Mouse (Mus musculus) neural tube, embryonic 15.5 days (tissue): ENCODE data around the gene Cyb5rl. TPM values are rescaled to one million over a fixed set of nuclear protein-coding genes. Genes with fewer than 3 reads are reported as not detected.

Source experiments
- ATAC-seq: fragments of 200-750 bp; cut with Nextera tagmentation; 2 replicates; pipeline ENCODE4 v1.8.0; 2017; ENCODE audit warnings: mild to moderate bottlenecking, moderate TSS enrichment, moderate library complexity; ENCODE audit not compliant: low FRiP score
- H3K27ac ChIP-seq: fragments of 300-500 bp; sonication (generic); replicated peaks from 2 replicates; pipeline ENCODE4 v1.5.1; 2015; ENCODE audit warnings: mild to moderate bottlenecking, inconsistent platforms
- H3K27me3 ChIP-seq: fragments of 300-500 bp; sonication (generic); replicated peaks from 2 replicates; pipeline ENCODE4 v1.6.1; 2015; ENCODE audit warnings: inconsistent platforms
- H3K36me3 ChIP-seq: fragments of 300-500 bp; sonication (generic); 2 replicates; pipeline ENCODE4 v1.6.1; 2015; ENCODE audit warnings: inconsistent platforms
- H3K4me1 ChIP-seq: fragments of 300-500 bp; sonication (generic); 2 replicates; pipeline ENCODE4 v1.6.1; 2015; ENCODE audit warnings: inconsistent platforms
- H3K4me2 ChIP-seq: fragments of 300-500 bp; sonication (generic); 2 replicates; pipeline ENCODE4 v1.6.1; 2015; ENCODE audit warnings: inconsistent platforms, mild to moderate bottlenecking, moderate library complexity
- H3K4me3 ChIP-seq: fragments of 300-500 bp; sonication (generic); replicated peaks from 2 replicates; pipeline ENCODE4 v1.5.1; 2015; ENCODE audit warnings: mild to moderate bottlenecking, inconsistent platforms
- H3K9ac ChIP-seq: fragments of 300-500 bp; sonication (generic); replicated peaks from 2 replicates; pipeline ENCODE4 v1.6.1; 2015; ENCODE audit warnings: mild to moderate bottlenecking, inconsistent platforms
- H3K9me3 ChIP-seq: fragments of 300-500 bp; sonication (generic); replicated peaks from 2 replicates; pipeline ENCODE4 v1.6.1; 2016; ENCODE audit warnings: inconsistent platforms
- WGBS: fragments of 180-500 bp; shearing (Covaris S2); methylation state at CpG from one replicate; pipeline ENCODE4 v1.1.7; 2015; ENCODE audit warnings: mixed read lengths; 5-methylcytosine and 5-hydroxymethylcytosine counted together
- polyA plus RNA-seq: library from polyadenylated mRNA; unstranded; fragments of >200 nt; fragmentation: Nextera tagmentation; extraction: Ambion mirVana; gene quantifications from 2 replicates; pipeline ENCODE4 v1.2.1, GENCODE M21; 2015

Cyb5rl gene
- polyA plus RNA-seq, 1 experiment from 2014 or later, result 4.4 TPM

DNA sequence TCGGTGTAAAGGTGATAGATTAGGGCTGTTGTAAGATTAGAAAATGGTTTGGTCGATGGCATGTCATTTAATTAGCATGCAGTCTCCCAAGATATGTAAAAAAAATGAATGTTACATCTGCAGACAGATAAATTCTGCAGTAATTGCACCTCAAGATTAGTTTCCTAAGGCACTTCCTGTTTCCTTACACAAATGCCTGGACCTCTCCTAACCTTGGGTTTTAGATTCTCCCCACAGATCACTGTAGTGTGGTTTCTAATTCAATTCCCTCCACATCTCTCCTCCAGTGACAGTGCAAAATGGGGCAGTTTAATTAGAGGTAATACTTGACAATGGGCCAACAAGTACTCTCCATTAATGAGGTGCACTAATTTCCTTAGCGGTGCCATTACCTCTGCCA, 3.6 kb upstream of the Cyb5rl start:
- Histone ChIP-seq H3K9me3 (no peaks in the 10 kb centered on the region), H3K27ac (no peak overlapping the region), H3K4me3 (no peak overlapping the region), H3K4me1 (peaks cover 20% of the 10 kb centered on the region), H3K36me3 (peaks cover 59% of the 10 kb centered on the region), H3K9ac (no peak overlapping the region), H3K4me2 (no peak overlapping the region), H3K27me3 (no peaks in the 10 kb centered on the region)
- 88% methylated on average over 3 of the region's 3 CpGs for WGBS
- ATAC-seq, result no peak

- H3K36me3 ChIP-seq, result peaks cover 48% of the 10 kb centered on the region
- H3K27me3 ChIP-seq, result no peaks in the 10 kb centered on the region
- no peak overlapping the region for H3K4me2 ChIP-seq
- H3K9ac ChIP-seq, result no peak overlapping the region
- no peak for ATAC-seq
- peaks cover 20% of the 10 kb centered on the region for H3K4me1 ChIP-seq
- H3K4me3 ChIP-seq, result no peak overlapping the region
- H3K27ac ChIP-seq, result no peak overlapping the region
- WGBS, result 96% methylated on average over 5 of the region's 5 CpGs
- no peaks in the 10 kb centered on the region for H3K9me3 ChIP-seq
Observed at GRCm38 (mm10) chr4:107064394-107065098, 2.2 kb upstream of the Cyb5rl start.

DNA sequence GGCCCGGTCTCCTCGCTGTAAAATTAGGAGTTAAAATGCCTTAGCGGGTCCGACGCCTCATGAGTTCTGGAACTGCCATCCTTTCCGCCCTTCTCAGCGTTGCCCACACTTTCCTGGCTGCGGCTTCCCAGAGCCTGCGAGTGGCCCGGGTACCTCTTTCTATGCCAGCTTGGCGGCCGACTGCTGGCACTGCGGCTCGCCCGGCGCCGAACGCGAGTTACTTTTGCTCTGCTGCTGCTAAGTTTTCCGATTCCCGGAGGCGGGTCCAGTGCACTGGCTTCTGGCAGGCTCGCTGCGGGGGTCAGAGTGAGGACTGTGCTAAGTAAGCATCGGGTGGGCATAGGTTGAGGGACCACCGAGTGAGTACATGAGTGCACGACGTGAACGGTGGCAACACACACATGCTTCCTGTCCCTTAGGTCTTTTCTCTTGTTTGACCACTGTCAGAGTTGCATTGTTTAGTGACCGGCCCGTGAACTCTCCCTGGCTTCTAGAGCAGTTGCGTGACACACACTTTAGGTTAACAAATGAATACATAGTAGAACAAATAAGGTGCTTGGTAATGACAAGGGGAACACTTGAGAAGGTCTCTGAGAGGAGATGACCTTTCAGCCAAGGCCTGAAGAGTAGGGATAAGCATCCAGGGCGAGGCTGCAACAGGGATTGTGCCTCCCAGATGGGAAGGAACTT, 508 bp downstream of the Cyb5rl start:
- H3K4me1 ChIP-seq, result peaks cover 20% of the 10 kb centered on the region
- peaks cover 22% of the 10 kb centered on the region for H3K36me3 ChIP-seq
- H3K4me3 ChIP-seq, result peak overlapping the region; percentile 88
- peak overlapping the region; percentile 50 for H3K9ac ChIP-seq
- H3K4me2 ChIP-seq, result peak overlapping the region; percentile 99
- peak; percentile 54 for ATAC-seq
- H3K27ac ChIP-seq, result peak overlapping the region; percentile 52
- no peaks in the 10 kb centered on the region for H3K27me3 ChIP-seq
- H3K9me3 ChIP-seq, result no peaks in the 10 kb centered on the region
- WGBS, result 3% methylated on average over 33 of the region's 33 CpGs

- Histone ChIP-seq H3K9ac (no peak overlapping the region), H3K4me3 (no peak overlapping the region), H3K4me1 (peaks cover 6% of the 10 kb centered on the region), H3K27me3 (no peaks in the 10 kb centered on the region), H3K4me2 (no peak overlapping the region), H3K27ac (no peak overlapping the region), H3K9me3 (no peaks in the 10 kb centered on the region), H3K36me3 (no peaks in the 10 kb centered on the region)
- ATAC-seq, result no peak
- WGBS, result 90% methylated on average over 9 of the region's 9 CpGs
Observed at GRCm38 (mm10) chr4:107072343-107072742, 5.6 kb downstream of the Cyb5rl start.

GRCm38 (mm10) chr4:107075456-107075855, 8.7 kb downstream of the Cyb5rl start:
- Histone ChIP-seq H3K4me1 (no peaks in the 10 kb centered on the region), H3K27ac (no peak overlapping the region)
- WGBS, result 80% methylated on average over 5 of the region's 5 CpGs

DNA sequence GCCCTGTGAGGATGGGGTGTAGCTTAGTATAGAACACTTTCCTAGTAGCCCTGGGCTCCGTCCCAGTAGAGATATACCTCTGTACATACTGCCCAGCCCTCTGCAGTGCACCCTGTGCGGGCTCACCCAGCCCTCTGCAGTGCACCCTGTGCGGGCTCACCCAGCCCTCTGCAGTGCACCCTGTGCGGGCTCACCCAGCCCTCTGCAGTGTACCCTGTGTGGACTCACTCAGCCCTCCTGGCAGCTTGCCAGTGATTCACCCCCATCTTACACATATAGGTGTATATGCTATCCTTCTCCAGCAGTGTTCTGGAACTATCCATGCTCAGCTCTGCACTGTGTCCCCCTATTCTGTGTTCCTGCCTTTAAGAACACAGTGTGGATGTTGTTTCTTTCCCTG, 12.1 kb downstream of the Cyb5rl start:
- H3K4me1 ChIP-seq, result peaks cover 3% of the 10 kb centered on the region; the same call in 1 of the 2 replicates
- H3K9ac ChIP-seq, result no peak overlapping the region
- H3K9me3 ChIP-seq, result no peaks in the 10 kb centered on the region
- H3K36me3 ChIP-seq, result no peaks in the 10 kb centered on the region
- H3K27ac ChIP-seq, result no peak overlapping the region
- H3K4me3 ChIP-seq, result no peak overlapping the region
- no peaks in the 10 kb centered on the region for H3K27me3 ChIP-seq
- 86% methylated on average over 4 of the region's 4 CpGs for WGBS
- H3K4me2 ChIP-seq, result no peak overlapping the region
- no peak; the same call in 1 of the 2 replicates for ATAC-seq

More at GRCm38 (mm10) chr4:107075456-107075855, 8.7 kb downstream of the Cyb5rl start:
- Histone ChIP-seq H3K9ac (no peak overlapping the region), H3K9me3 (no peaks in the 10 kb centered on the region), H3K36me3 (no peaks in the 10 kb centered on the region), H3K4me3 (no peak overlapping the region), H3K27me3 (no peaks in the 10 kb centered on the region), H3K4me2 (no peak overlapping the region)
- ATAC-seq, result no peak

- no peak overlapping the region for H3K4me2 ChIP-seq
- H3K27me3 ChIP-seq, result no peaks in the 10 kb centered on the region
- H3K4me1 ChIP-seq, result peaks cover 11% of the 10 kb centered on the region
- no peak overlapping the region for H3K9ac ChIP-seq
- H3K9me3 ChIP-seq, result no peaks in the 10 kb centered on the region
- no peak for ATAC-seq
- no peaks in the 10 kb centered on the region for H3K36me3 ChIP-seq
- H3K4me3 ChIP-seq, result no peak overlapping the region
- no peak overlapping the region for H3K27ac ChIP-seq
Observed at GRCm38 (mm10) chr4:107079716-107080115, 12.9 kb downstream of the Cyb5rl start.

- 82% methylated on average over 3 of the region's 3 CpGs for WGBS
- H3K4me2 ChIP-seq, result no peak overlapping the region
- H3K9ac ChIP-seq, result no peak overlapping the region
- no peaks in the 10 kb centered on the region for H3K27me3 ChIP-seq
- H3K36me3 ChIP-seq, result no peaks in the 10 kb centered on the region
- no peak overlapping the region for H3K27ac ChIP-seq
- peaks cover 18% of the 10 kb centered on the region for H3K4me1 ChIP-seq
- H3K4me3 ChIP-seq, result no peak overlapping the region
- H3K9me3 ChIP-seq, result no peaks in the 10 kb centered on the region
- ATAC-seq, result no peak
Observed at GRCm38 (mm10) chr4:107082185-107082584, 15.4 kb downstream of the Cyb5rl start.

DNA sequence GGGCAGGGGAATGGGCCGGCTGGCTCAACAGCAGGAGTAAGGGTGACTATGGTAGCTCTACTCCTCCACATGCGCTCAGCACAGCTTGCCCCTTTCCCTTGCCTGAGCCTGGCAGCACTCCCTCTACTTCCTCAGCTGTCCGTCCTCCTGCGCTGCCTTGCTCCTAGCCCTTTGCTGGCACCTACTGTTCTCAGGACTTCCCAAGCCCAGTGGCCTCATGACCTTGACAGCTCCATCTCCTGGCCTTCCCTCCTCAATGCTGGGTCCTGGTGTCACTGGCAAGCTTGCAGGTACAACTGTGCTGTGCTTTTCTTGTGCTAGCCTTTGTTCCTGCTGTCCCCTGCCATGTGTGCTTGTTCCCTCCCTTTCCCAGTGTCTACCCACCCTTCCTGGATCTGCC, 16.3 kb downstream of the Cyb5rl start:
- Histone ChIP-seq H3K4me3 (no peak overlapping the region), H3K9ac (no peak overlapping the region), H3K9me3 (no peaks in the 10 kb centered on the region), H3K36me3 (no peaks in the 10 kb centered on the region), H3K4me1 (peaks cover 18% of the 10 kb centered on the region), H3K27ac (no peak overlapping the region), H3K27me3 (no peaks in the 10 kb centered on the region), H3K4me2 (no peak overlapping the region)
- WGBS, result 93% methylated on average over 4 of the region's 4 CpGs
- ATAC-seq, result no peak

- no peaks in the 10 kb centered on the region for H3K36me3 ChIP-seq
- no peak overlapping the region for H3K9ac ChIP-seq
- peak overlapping the region; percentile 9; the same call in 1 of the 2 replicates for H3K4me2 ChIP-seq
- no peaks in the 10 kb centered on the region for H3K9me3 ChIP-seq
- 13% methylated on average over 1 of the region's 1 CpGs for WGBS
- H3K4me1 ChIP-seq, result peaks cover 18% of the 10 kb centered on the region
- H3K27me3 ChIP-seq, result no peaks in the 10 kb centered on the region
- H3K27ac ChIP-seq, result peak overlapping the region; percentile 76
- peak; percentile 71 for ATAC-seq
- H3K4me3 ChIP-seq, result no peak overlapping the region
Observed at GRCm38 (mm10) chr4:107084343-107084742, 17.6 kb downstream of the Cyb5rl start.

DNA sequence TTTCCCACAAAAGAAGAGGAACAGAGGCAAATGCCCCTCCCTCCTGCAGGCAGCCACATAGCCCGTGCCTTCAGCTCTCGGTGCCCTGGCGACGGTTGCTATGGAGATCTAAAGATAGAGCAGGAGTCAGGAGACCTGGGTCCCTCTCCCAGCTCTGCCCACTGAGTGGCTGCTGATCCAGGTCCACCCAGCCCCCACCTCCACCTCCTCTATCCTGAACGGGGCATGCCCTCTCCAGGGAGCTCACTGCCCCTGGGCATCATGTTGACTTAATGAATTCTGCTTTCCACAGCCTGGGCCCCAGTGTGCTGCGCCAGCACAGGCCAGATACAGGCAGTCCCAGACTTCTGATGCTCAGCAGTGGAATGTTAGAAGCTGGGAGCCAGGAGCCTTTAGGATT, 18.1 kb downstream of the Cyb5rl start:
- Histone ChIP-seq H3K9me3 (no peaks in the 10 kb centered on the region), H3K9ac (no peak overlapping the region), H3K36me3 (no peaks in the 10 kb centered on the region), H3K27me3 (no peaks in the 10 kb centered on the region), H3K4me3 (no peak overlapping the region), H3K4me2 (0 out of 2 replicates have a peak overlapping the region, but pooled peaks have one; percentile 9), H3K4me1 (peaks cover 18% of the 10 kb centered on the region), H3K27ac (peak overlapping the region; percentile 76)
- ATAC-seq, result peak; percentile 90
- whole genome bisulfite sequencing, result 11% methylated on average over 6 of the region's 6 CpGs

DNA sequence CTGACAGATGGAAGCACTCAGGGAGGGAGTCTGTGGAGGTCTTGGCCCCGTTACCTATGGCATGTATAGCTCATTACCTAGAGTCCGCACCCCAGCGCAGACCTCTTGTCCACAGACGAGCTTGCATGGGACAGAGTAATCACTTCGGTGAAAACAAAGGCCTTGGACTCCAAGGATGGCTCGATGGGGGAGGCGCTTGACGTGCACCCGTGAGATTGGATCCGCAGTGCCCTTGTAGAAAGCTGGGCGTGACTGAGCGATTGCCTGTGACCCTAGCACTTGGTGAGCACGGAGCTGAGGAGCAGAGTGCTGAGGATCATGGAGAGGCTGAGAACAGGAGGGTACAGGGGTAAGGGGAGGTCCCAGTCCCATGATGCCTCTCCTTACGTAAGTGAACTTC, 24.9 kb downstream of the Cyb5rl start:
- Histone ChIP-seq H3K9me3 (no peaks in the 10 kb centered on the region), H3K36me3 (no peaks in the 10 kb centered on the region), H3K9ac (no peak overlapping the region), H3K4me3 (no peak overlapping the region), H3K27ac (no peak overlapping the region), H3K27me3 (no peaks in the 10 kb centered on the region), H3K4me1 (peaks cover 3% of the 10 kb centered on the region), H3K4me2 (no peak overlapping the region)
- 85% methylated on average over 14 of the region's 14 CpGs for WGBS
- no peak for ATAC-seq
